Comparison of ENCODE assay signal across 11 mouse cellular contexts in genomic region chr9:63006081-63006820, GRCm38 (mm10).
"Had no signal": no experiment of that assay in that cellular context is flagged by ENCODE, and none has a peak within 500 bp of the region (broad histone marks: within the 10 kb centered on the region; RNA-seq: fewer than 3 reads in every experiment).

No protein-coding gene starts in this region.

- DNase-seq: kidney, adult 11 months; kidney, adult 9 months; kidney, postnatal 36 days; left cerebral cortex, postnatal 4 days; liver, embryonic 13.5 days; thymus, adult 18-20 months; thymus, postnatal 14 days had no signal

- H3K9me3 ChIP-seq: limb, embryonic 13.5 days; liver, embryonic 13.5 days; midbrain, embryonic 12.5 days; stomach, embryonic 15.5 days had no signal

- H3K27ac ChIP-seq: kidney, postnatal 0 days; limb, embryonic 13.5 days; liver, embryonic 13.5 days; midbrain, embryonic 12.5 days; stomach, embryonic 15.5 days had no signal

- H3K4me3 ChIP-seq: limb, embryonic 13.5 days; liver, embryonic 13.5 days; midbrain, embryonic 12.5 days; stomach, embryonic 15.5 days had no signal

- H3K27me3 ChIP-seq: limb, embryonic 13.5 days; liver, embryonic 13.5 days; midbrain, embryonic 12.5 days; stomach, embryonic 15.5 days had no signal

- H3K36me3 ChIP-seq: limb, embryonic 13.5 days; liver, embryonic 13.5 days; midbrain, embryonic 12.5 days; stomach, embryonic 15.5 days had no signal

- H3K4me1 ChIP-seq: limb, embryonic 13.5 days; liver, embryonic 13.5 days; midbrain, embryonic 12.5 days; stomach, embryonic 15.5 days had no signal
